Mouse (Mus musculus): ENCODE measurements at regions not wholly inside any gene's neighbourhood (a gene's known extent, or its start where the extent isn't known, plus 50 kb on each side); places are given as distances from the start of the nearest gene placed in this dataset.

- no peak for DNase-seq (ENCODE audit: low spot score)
These were observed 595.8 kb downstream of the Car8 start for GRCm38 (mm10) chr4:7642878-7643590.

DNA sequence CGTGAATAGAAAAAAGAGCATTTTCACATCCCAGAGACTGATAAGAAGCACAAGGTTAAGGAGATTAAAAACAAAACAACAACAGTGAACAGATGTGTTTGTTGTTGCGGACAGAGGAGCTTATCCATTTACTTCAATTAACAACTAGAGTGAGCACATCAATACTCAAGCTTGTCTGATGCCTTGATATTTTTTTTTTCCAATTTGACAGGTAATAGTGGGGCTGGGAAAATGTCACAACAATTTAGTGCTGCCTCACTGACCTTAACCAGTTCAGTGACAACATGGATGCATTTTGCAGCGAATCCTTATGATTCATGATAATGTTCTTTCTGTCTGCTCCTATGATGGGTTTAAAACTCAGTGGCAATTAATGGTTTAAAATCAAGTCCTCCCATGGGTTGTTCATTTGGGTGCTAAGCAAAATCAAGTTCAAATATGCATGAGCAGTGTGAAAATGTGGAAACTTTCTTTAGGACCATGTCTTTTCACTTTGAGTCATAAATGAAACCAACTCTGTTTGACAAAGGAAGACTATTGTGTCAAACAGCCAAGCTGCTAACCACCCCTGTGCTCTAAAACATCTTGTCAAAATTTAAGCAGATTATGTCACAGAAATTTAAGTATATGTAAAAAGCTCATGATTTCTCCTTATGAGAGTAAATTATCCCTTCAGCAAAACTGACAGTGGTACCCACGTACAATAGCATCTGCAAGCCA lies 641.0 kb downstream of the Car8 start:
- DNase-seq (ENCODE audit: low spot score) = no peak

DNA sequence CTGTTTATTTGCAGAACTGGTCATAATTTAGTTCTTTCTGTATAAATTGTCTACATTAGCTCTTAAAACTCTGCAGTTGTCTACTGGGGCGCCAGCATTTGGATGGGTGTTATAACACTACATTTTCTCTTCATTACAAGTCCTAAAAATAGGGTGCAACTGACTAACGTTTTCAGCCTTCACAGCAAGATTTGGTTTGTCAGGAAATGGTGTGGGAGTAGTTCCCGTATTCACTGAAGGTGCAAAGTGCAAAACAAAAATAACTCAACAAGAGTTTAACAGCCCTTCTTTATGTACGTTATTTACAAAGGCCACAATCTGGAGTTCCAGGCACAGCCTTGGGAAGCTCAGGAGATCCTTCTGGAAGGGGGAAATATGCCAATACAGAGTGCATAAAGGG lies 642.7 kb downstream of the Car8 start:
- DNase-seq (ENCODE audit: low spot score) = no peak

DNA sequence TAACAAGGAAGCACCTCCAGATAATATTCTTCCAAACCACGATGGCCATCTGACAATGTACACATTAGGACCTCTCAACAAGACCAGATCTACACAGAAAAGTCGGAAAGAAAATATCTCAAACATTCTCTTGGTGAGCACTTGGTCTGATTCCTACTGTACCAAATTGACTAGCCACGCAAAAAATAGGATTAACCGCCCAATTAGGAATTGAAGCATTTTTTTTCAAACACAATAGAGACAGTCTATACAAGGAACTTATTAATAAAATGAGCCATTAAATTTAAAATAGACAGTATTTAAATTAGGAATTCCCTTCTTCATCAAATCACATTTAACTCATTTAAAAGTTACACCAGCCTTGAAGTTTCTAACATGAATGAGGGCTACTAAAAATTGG lies 655.0 kb downstream of the Car8 start:
- no peak for DNase-seq (ENCODE audit: low spot score)

- no peak for DNase-seq (ENCODE audit: low spot score)
These were observed 656.9 kb downstream of the Car8 start for GRCm38 (mm10) chr4:7581931-7582330.

DNA sequence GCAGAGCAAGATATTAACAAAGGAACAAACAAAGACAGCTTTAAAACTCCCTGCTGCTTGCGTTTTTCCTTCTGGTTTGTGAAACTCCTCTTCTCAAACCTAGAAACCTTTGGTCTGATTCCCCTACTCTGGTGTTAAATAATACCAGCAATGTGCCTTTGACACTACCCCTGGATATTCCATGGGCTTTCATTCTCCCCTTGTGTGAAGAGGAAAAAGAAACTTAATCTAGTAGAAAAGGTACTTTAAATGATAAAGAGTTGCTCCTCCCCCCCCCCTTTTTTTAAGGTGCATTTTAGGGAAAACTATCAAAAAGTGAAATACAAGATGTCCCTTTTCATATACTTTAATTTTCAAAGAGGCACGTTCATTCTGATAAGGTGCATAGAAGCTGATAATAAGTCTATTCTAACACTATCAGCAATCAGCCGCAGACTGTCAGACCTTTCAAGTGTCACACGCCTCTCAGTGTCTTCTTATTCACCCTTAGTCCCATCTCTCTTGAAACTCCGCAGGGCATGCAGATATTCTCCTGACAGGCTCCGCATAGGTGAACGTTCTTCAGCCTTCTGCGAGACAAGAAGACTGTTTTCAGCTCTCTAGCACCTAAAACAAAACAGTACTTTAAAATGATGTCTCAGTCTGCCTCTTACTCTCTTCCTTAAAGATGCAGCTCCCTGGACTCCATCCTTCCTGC lies 657.5 kb downstream of the Car8 start:
- DNase-seq (ENCODE audit: low spot score) = no peak

GRCm38 (mm10) chr4:7580554-7581219 lies 658.2 kb downstream of the Car8 start:
- DNase-seq (ENCODE audit: low spot score) = no peak

DNA sequence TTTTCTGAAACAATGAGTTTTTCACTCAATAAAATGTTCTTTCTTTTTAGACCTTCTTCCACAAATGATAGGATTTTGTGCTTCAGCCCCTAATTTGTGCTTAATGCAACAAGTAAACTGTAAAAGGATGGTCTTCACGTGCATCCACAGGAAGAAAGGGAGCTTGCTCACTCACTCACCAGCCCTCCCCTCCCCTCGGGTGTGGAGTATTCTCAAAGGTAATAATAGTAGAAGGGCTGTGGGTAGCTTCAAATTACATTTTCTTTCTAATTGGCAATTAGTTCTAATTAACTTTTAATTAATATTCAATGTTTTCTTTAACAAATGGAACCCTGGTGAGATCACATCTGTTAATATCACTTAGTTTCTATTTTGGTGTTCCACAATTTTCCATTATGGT lies 664.8 kb downstream of the Car8 start:
- DNase-seq (ENCODE audit: low spot score) = no peak

DNA sequence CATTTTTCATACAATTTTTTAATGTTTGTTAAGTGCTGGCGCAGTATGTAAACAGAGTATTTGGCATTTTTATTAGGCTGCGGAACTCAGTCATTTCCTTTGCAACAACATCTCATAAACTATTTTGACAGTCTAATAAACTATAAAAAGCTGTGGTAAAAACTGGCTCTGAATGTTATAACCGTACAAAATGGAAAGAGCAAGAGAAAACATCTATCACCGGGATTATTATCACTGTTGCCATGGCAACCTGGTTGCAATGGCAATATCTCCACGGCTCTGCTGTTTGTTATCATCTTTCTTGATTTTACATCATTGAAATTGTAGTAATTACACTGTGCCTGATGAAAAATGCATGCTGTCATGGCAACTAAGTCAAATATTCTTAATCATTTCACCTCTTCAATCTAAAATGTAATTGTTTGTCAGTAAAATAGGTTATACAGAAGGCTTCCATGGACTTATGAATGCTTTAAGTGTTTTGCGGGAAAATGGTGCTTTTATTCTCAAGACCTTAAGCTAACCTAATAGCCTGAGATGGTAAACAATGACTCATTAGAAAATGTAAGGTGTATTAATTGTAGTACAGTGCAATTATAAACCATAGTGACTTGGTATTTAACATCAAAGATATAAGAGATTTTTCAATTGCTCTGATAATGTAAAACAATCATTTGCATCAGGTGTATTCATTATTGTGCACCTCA lies 671.0 kb downstream of the Car8 start:
- no peak for DNase-seq (ENCODE audit: low spot score)

DNA sequence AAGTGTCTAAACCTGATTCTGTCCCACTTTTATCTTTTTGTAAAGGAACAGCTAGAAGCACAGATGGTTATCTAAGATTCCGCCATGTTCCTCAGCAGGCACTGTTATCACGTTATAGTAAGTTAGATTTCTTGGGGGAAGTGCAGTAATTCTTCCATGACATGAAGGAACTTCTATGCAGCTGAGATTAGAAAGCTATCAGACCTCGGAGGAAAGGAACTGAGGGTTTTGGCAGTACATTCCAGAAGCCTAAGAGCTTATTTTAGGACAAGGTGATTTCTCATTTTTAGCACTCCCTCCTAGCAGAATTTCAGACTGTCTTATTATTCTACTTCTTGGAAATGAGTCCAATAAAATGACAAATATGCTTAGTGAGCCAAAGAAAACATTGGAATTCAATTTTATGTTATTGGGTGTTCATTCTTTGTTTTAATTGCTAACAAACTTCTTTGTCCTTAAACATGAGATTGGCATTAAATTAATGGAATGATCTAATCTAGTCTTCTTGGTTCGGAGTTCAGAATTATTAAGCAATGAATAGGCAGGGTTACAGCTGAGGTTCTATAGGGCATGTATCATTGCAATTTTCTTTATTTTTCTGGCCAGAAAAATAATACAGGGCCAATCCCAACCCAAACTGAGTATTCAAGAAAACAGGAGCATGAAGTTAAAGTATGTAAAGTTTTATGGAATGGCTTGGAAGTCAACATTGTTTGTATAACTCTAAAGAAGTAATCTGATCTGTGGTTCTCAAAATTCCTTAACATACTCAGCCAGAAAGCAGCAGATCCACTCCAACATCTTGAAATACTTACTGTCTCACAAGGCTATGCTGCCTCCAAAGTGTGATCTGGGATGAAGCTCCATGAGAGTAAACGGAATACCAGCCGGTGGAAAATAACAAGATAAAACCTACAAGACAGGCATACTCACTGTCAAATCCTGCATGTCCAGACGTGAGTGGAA lies 678.7 kb downstream of the Car8 start:
- DNase-seq (ENCODE audit: low spot score) = no peak

GRCm38 (mm10) chr4:7558721-7559120 lies 680.1 kb downstream of the Car8 start:
- DNase-seq (ENCODE audit: low spot score) = no peak

- DNase-seq (ENCODE audit: low spot score) = no peak
These were observed 704.5 kb downstream of the Car8 start for GRCm38 (mm10) chr4:7534301-7534700.

DNA sequence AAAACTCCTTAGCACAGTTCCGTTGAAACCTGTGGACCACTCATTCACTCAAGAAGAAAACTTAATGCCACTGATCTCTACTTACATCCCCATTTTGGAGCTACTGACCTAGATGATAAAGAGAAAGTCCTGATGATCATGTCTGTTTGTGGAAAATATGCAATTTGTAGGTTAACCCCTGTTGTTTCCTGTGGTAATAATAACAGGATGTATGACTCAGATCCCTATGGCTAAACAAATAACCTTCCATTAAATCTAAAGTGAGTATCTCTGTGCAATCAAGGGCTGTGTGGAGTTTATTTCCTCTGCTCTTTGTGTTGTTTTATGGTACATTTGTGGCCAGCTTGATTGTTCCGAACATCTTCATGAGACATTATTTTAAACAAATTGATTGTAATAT lies 711.1 kb downstream of the Car8 start:
- no peak for DNase-seq (ENCODE audit: low spot score)

GRCm38 (mm10) chr4:7513081-7513480 lies 725.8 kb downstream of the Car8 start:
- DNase-seq (ENCODE audit: low spot score) = no peak

DNA sequence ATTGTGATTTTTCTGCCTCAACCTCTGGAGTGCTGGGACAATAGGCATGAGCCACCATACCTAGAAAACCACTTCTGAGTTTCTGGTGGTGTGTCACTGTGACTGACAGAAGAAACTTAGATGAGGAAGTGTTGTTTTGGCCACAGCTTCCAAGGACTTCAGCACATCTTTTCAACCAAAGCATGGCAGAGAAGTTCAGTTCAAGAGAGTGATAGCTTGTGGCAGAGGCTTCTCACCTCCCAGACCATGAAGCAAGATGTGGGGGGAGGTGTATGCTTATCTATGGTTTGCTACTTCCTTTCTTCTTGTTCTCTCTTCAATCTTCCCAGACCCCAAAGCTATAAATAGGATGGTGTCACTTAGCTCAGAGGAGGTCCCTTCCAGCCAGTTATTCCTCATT lies 753.3 kb downstream of the Car8 start:
- DNase-seq (ENCODE audit: low spot score) = no peak

- no peak for DNase-seq (ENCODE audit: low spot score)
These were observed 783.7 kb downstream of the Car8 start for GRCm38 (mm10) chr4:7455130-7455529.

GRCm38 (mm10) chr4:7452678-7453077 lies 786.2 kb downstream of the Car8 start:
- DNase-seq (ENCODE audit: low spot score) = no peak

- DNase-seq (ENCODE audit: low spot score) = no peak
These were observed 787.9 kb downstream of the Car8 start for GRCm38 (mm10) chr4:7450991-7451390.

GRCm38 (mm10) chr4:7429308-7429707 lies 809.5 kb downstream of the Car8 start:
- DNase-seq (ENCODE audit: low spot score) = no peak

DNA sequence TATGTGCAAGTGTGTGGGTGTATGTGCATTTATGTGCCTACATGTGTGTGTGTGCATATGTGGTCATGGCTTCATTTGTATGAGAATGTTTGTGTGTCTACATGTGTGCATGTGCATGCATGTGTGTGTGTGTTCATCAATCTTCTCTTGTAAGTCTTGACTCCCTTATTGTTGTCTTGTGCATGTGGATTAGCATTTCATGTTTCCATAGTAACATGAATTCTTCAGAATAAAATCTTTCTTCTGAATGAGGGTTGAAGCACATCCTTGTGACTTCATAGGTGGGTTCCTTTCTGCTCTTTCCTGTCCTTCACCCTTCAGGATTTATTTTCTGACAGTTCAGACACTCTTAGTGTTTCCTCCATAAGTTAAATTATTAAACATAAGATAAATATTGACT lies 814.8 kb downstream of the Car8 start:
- DNase-seq (ENCODE audit: low spot score) = no peak

DNA sequence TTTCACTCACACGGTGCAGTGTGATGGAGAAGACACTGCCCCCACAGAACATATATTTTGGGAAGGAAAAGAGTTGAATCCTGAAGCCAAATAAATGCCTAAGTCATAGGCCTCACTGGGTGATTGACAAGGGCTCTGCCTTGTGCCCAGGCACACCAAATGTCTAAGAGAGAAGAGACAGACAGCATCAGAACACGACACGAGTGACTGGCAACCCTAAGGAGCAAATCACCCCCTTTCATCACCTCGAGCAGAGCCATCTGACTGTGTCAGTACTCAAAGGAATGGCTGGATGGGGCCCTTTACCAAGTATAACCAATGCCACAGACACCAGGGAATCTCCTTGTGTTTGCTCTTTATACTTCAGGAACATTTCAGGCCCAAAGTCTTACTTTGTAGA lies 815.6 kb downstream of the Car8 start:
- DNase-seq (ENCODE audit: low spot score) = no peak
